In the genomic region with DNA sequence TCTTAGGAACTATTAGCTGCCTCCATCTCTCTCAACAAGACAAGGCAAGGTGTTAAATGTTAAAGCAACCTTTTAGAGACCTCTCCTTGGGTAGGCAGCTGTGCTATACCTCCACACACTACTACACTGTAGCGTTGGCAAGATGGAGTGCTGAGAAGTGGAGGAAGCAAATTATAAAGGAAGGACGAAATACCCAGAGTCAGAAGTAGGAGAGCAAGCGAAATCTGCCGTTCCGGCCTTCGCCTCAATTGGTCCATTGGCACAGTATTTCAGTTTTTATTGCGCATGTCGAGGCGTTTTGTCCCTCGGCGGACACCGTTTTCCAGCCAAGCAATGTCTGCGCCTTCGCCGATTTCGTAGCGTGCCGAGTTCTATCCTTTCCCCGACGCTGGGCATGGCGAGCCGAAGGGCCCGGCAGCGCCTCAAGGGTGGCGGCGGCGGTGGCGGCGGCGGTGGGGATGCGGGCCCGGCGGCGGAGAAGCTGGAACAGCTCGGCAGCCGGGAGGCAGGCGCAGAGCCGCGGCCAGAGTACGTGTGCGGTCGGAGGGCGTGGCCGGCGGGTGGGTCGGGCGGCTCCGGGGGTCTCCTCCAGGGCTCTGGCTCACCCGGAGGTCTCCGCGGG, we compare ENCODE assay signal across 8 mouse cellular contexts. TPM values are rescaled to one million over a fixed set of nuclear protein-coding genes. Genes with fewer than 3 reads are reported as not detected.
DNase-seq lines count a peak whose midpoint lies in the region; ATAC-seq and TF ChIP-seq lines count a peak whose summit lies in the region.

Gene Alg9, plus strand, starts transcription at position 29 of the 622 bp plus-strand sequence.
Gene 1110032A03Rik, minus strand, starts transcription at position 530 of the 622 bp plus-strand sequence.

- ATAC-seq in forebrain, embryonic 15.5 days (replicated peaks): peak; percentile 86
- peak; percentile 77 for ATAC-seq in neutrophil, adult 5-6 weeks (ENCODE audit: extremely low read depth, insufficient number of reproducible peaks, low FRiP score, poor library complexity, severe bottlenecking)

- H3K4me1 ChIP-seq in ES-Bruce4 (ENCODE audit: control insufficient read depth, insufficient read depth, low read length): no peaks in the 10 kb centered on the region
- peaks cover 24% of the 10 kb centered on the region for H3K4me1 ChIP-seq in forebrain, embryonic 15.5 days
- H3K4me1 ChIP-seq in lung, adult 2 months (ENCODE audit: control insufficient read depth, insufficient read depth, low read length): peaks cover 13% of the 10 kb centered on the region

- no peak within 1 kb of the TSS for H3K27ac ChIP-seq in ES-Bruce4 (ENCODE audit: insufficient read depth, low read length)
- H3K27ac ChIP-seq in forebrain, embryonic 15.5 days (replicated peaks): peak within 1 kb of the TSS; percentile 94

- H3K9ac ChIP-seq in ES-Bruce4 (ENCODE audit: low read depth, poor library complexity, severe bottlenecking): peak within 1 kb of the TSS; percentile 90
- peak within 1 kb of the TSS; percentile 95 for H3K9ac ChIP-seq in forebrain, embryonic 15.5 days (replicated peaks)

- peak; percentile 88 for DNase-seq in cerebellum, adult 11 months
- DNase-seq in heart, postnatal 25 days (ENCODE audit: low spot score): peak; percentile 67
- peak; percentile 84 to 94 for DNase-seq in layer of hippocampus, adult 18-20 months (ENCODE audit: low spot score in 2 of 2)
- DNase-seq in lung, adult 2 months: peak; percentile 92
- peak; percentile 62 to 75 for DNase-seq in thymus, adult 18-20 months

- TF ChIP-seq EP300 in ES-Bruce4 (IDR thresholded peaks at IDR 0.05; ENCODE audit: insufficient read depth, low read depth, low read length): no peak

- intact Hi-C loops in heart, postnatal 25 days (cut with DNase I): no loop called here

- H3K27me3 ChIP-seq in ES-Bruce4 (ENCODE audit: control insufficient read depth, insufficient read depth, low read length, poor library complexity, severe bottlenecking): no peaks in the 10 kb centered on the region
- no peaks in the 10 kb centered on the region for H3K27me3 ChIP-seq in forebrain, embryonic 15.5 days

- TF ChIP-seq CTCF in ES-Bruce4 (IDR thresholded peaks at IDR 0.05; ENCODE audit: low read depth, low read length): no peak
- TF ChIP-seq CTCF in lung, adult 2 months (IDR thresholded peaks at IDR 0.05; ENCODE audit: insufficient read depth, low read length): no peak

- H3K36me3 ChIP-seq in ES-Bruce4 (ENCODE audit: control insufficient read depth, insufficient read depth, low read length, poor library complexity, severe bottlenecking): peaks cover 4% of the 10 kb centered on the region; the same call in 1 of the 2 replicates
- H3K36me3 ChIP-seq in forebrain, embryonic 15.5 days: peaks cover 14% of the 10 kb centered on the region

- H3K4me2 ChIP-seq in forebrain, embryonic 15.5 days (replicated peaks): peak within 1 kb of the TSS; percentile 78

- no peak for TF ChIP-seq POLR2A in ES-Bruce4 (IDR thresholded peaks at IDR 0.05; ENCODE audit: insufficient read depth, low read length)
- TF ChIP-seq POLR2A in lung, adult 2 months (IDR thresholded peaks at IDR 0.05; ENCODE audit: borderline replicate concordance, extremely low read depth, low read depth, low read length): peak; percentile 57; the same call in 1 of the 2 replicates

- H3K4me3 ChIP-seq in ES-Bruce4 (ENCODE audit: low read depth, low read length): peak within 1 kb of the TSS; percentile 68
- H3K4me3 ChIP-seq in forebrain, embryonic 15.5 days: peak within 1 kb of the TSS; percentile 94
- peak within 1 kb of the TSS; percentile 89 for H3K4me3 ChIP-seq in lung, adult 2 months (replicated peaks; ENCODE audit: extremely low read depth, low read depth, low read length)

- H3K9me3 ChIP-seq in ES-Bruce4 (replicated peaks; ENCODE audit: control insufficient read depth, insufficient read depth, low read length, poor library complexity, severe bottlenecking): no peaks in the 10 kb centered on the region
- H3K9me3 ChIP-seq in forebrain, embryonic 15.5 days: no peaks in the 10 kb centered on the region

- WGBS in forebrain, embryonic 15.5 days: 1% methylated on average over 47 of the region's 51 CpGs
- WGBS in lung, adult 2 months: under 1% methylated on average over 51 of the region's 51 CpGs

RNA-seq across cellular contexts. Expression of gene Alg9, which starts in this region (rescaled TPM):
- 23.5 and 30.3 TPM in 2 replicates for polyA plus RNA-seq in ES-Bruce4 (2011; ENCODE audit: insufficient read depth, insufficient read length, low read depth, missing spikeins)
- 48.3 and 50.3 TPM in 2 replicates for polyA plus RNA-seq in forebrain, embryonic 15.5 days (2015; fragmentation: Nextera tagmentation; extraction: Ambion mirVana)
- total RNA-seq in heart, postnatal 25 days (2021): 10 to 100 TPM in 1 of 2 experiments, 1 to 10 TPM in 1; 9.9 to 11.6 TPM
- 10 to 100 TPM; 27.3 to 28.0 TPM for total RNA-seq in layer of hippocampus, adult 18-20 months (2021)
- 17.1 and 20.1 TPM in 2 replicates for polyA plus RNA-seq in lung, adult 2 months (2012; rRNA removed)
- total RNA-seq in neutrophil, adult 5-6 weeks (2017): 9.0 and 12.8 TPM in 2 replicates

RNA-seq across cellular contexts. Expression of gene 1110032A03Rik, which starts in this region (rescaled TPM):
- 12.4 and 13.1 TPM in 2 replicates for polyA plus RNA-seq in ES-Bruce4 (2011; ENCODE audit: insufficient read depth, insufficient read length, low read depth, missing spikeins)
- polyA plus RNA-seq in forebrain, embryonic 15.5 days (2015; fragmentation: Nextera tagmentation; extraction: Ambion mirVana): 46.5 and 55.9 TPM in 2 replicates
- total RNA-seq in heart, postnatal 25 days (2021): 10 to 100 TPM in 1 of 2 experiments, 1 to 10 TPM in 1; 8.9 to 10.3 TPM
- 10 to 100 TPM; 27.4 to 32.7 TPM for total RNA-seq in layer of hippocampus, adult 18-20 months (2021)
- 46.1 and 59.7 TPM in 2 replicates for polyA plus RNA-seq in lung, adult 2 months (2012; rRNA removed)
- 29.6 and 33.8 TPM in 2 replicates for total RNA-seq in neutrophil, adult 5-6 weeks (2017)
